Mouse (Mus musculus): ENCODE measurements around the gene Ccdc7a.
"Not testable (repeated sequence)": the region's sequence is repeated elsewhere in the genome, so short reads cannot be mapped to it uniquely, and the experiment has no call there.

The Ccdc7a gene

GRCm38 (mm10) chr8:129065417-129065816 lies at the start of gene Ccdc7a:
TSS of gene Ccdc7a (minus strand) at chr8:129065517.
- not testable (repeated sequence) for DNase-seq (ENCODE audit: inconsistent age in 2 of 2, low spot score in 1 of 2)

- not testable (repeated sequence) for DNase-seq (ENCODE audit: inconsistent age in 2 of 2, low spot score in 1 of 2)
Measured at GRCm38 (mm10) chr8:129066834-129067233, 1.5 kb upstream of the Ccdc7a start, which contains the start of gene Ccdc7b. TSS of gene Ccdc7b (plus strand) at chr8:129067134.

GRCm38 (mm10) chr8:128991389-128991788 lies 73.9 kb downstream of the Ccdc7a start:
- no peak for DNase-seq (ENCODE audit: inconsistent age in 2 of 2, low spot score in 1 of 2)

GRCm38 (mm10) chr8:128948941-128949340 lies 116.4 kb downstream of the Ccdc7a start:
- DNase-seq (ENCODE audit: inconsistent age in 2 of 2, low spot score in 1 of 2): not testable (repeated sequence)

GRCm38 (mm10) chr8:128941022-128941641 lies 124.2 kb downstream of the Ccdc7a start:
- peak; percentile 25 to 77 for DNase-seq (ENCODE audit: inconsistent age in 2 of 2, low spot score in 1 of 2)

GRCm38 (mm10) chr8:128933446-128933845 lies 131.9 kb downstream of the Ccdc7a start:
- no peak for DNase-seq (ENCODE audit: inconsistent age in 2 of 2, low spot score in 1 of 2)

- no peak for DNase-seq (ENCODE audit: inconsistent age in 2 of 2, low spot score in 1 of 2)
Measured at GRCm38 (mm10) chr8:128882719-128883118, 182.6 kb downstream of the Ccdc7a start.

- DNase-seq (ENCODE audit: inconsistent age in 2 of 2, low spot score in 1 of 2): no peak
Measured at GRCm38 (mm10) chr8:128843749-128844148, 221.6 kb downstream of the Ccdc7a start.

- no peak for DNase-seq (ENCODE audit: inconsistent age in 2 of 2, low spot score in 1 of 2)
Measured at GRCm38 (mm10) chr8:128812521-128812920, 252.8 kb downstream of the Ccdc7a start.

- DNase-seq (ENCODE audit: inconsistent age in 2 of 2, low spot score in 1 of 2): no peak
Measured at GRCm38 (mm10) chr8:128798594-128798993, 266.7 kb downstream of the Ccdc7a start, which contains the start of gene Gm3952. TSS of gene Gm3952 (minus strand) at chr8:128798694.

- DNase-seq (ENCODE audit: inconsistent age in 2 of 2, low spot score in 1 of 2): no peak
Measured at GRCm38 (mm10) chr8:128735692-128736091, 329.6 kb downstream of the Ccdc7a start.

GRCm38 (mm10) chr8:128734118-128734517 lies 331.2 kb downstream of the Ccdc7a start:
- no peak for DNase-seq (ENCODE audit: inconsistent age in 2 of 2, low spot score in 1 of 2)

- no peak for DNase-seq (ENCODE audit: inconsistent age in 2 of 2, low spot score in 1 of 2)
Measured at GRCm38 (mm10) chr8:128732254-128732653, 333.1 kb downstream of the Ccdc7a start.

- DNase-seq (ENCODE audit: inconsistent age in 2 of 2, low spot score in 1 of 2): no peak
Measured at GRCm38 (mm10) chr8:128727213-128727612, 338.1 kb downstream of the Ccdc7a start.

- peak in 1 of 2 experiments; percentile 47 for DNase-seq (ENCODE audit: inconsistent age in 2 of 2, low spot score in 1 of 2)
Measured at GRCm38 (mm10) chr8:128724819-128725218, 340.5 kb downstream of the Ccdc7a start.

- no peak for DNase-seq (ENCODE audit: inconsistent age in 2 of 2, low spot score in 1 of 2)
Measured at GRCm38 (mm10) chr8:128716184-128716583, 349.1 kb downstream of the Ccdc7a start.

GRCm38 (mm10) chr8:128709261-128709660 lies 356.1 kb downstream of the Ccdc7a start:
- peak; percentile 80 to 94 for DNase-seq (ENCODE audit: inconsistent age in 2 of 2, low spot score in 1 of 2)

- DNase-seq (ENCODE audit: inconsistent age in 2 of 2, low spot score in 1 of 2): no peak
Measured at GRCm38 (mm10) chr8:128704836-128705235, 360.5 kb downstream of the Ccdc7a start.

GRCm38 (mm10) chr8:128704376-128704775 lies 360.9 kb downstream of the Ccdc7a start:
- DNase-seq (ENCODE audit: inconsistent age in 2 of 2, low spot score in 1 of 2): no peak

GRCm38 (mm10) chr8:128697945-128698344 lies 367.4 kb downstream of the Ccdc7a start:
- DNase-seq (ENCODE audit: inconsistent age in 2 of 2, low spot score in 1 of 2): no peak

- no peak for DNase-seq (ENCODE audit: inconsistent age in 2 of 2, low spot score in 1 of 2)
Measured at GRCm38 (mm10) chr8:128696701-128697397, 368.5 kb downstream of the Ccdc7a start.

- no peak for DNase-seq (ENCODE audit: inconsistent age in 2 of 2, low spot score in 1 of 2)
Measured at GRCm38 (mm10) chr8:128690056-128690455, 375.3 kb downstream of the Ccdc7a start.

Data from adrenal gland, adult (tissue).